8 mouse cellular contexts compared by ENCODE assay signal in the genomic region with DNA sequence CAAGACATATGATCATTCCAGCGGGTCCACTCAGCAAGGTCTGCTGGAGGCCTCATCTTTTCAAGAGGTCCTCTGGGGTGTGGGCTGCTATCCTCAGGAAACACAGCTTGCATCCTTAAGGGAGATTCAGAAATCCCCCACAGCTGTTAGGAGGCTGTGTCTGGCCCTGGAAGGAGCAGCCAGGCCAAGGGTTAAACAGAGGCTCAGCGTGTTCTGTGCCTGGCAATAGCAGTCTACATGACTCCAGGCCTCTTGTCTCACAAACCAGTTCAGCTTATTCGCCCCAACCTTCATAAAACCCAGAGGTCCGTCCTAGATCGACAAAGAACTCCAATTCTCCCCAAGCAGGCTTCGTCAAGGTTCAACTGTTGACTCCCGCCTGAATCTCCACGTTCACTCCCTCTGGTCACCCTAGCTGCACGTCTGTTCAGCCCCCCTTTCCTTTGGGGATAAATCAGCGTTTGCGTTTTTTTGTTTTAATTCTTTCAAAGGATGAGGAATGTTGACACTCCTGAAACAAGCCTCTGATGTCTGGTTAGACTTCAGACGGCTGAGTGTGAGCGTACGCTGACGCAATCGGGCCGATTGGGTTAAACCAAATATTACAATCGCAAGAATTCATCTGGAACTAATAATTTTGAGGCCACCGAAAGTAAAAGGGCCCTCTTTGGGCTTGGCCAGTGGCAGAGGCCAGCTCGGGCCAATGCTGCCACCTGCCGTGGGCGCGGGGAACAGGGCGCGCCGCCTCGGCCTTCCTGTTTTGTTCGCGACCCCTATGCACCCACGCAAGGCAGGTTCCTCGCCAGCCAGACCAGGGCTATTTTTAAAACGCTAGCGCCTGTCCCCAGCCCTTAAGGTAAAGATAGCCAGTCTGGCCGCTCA.
DNase-seq lines count a peak whose midpoint lies in the region; ATAC-seq lines count a peak whose summit lies in the region.

No protein-coding gene starts in this region.

- DNase-seq in ZHBTc4 (ENCODE audit: low read depth, low spot score): peak; percentile 78
- peak; percentile 91 for DNase-seq in embryo, embryonic 10.5 days (ENCODE audit: low spot score)
- DNase-seq in gastrocnemius, postnatal 36 days: peak; percentile 88 to 93
- DNase-seq in intestine, embryonic 14.5 days (ENCODE audit: low spot score): peak; percentile 63
- peak; percentile 85 to 86 for DNase-seq in left cerebral cortex, postnatal 14 days (ENCODE audit: low spot score in 2 of 2)
- DNase-seq in right cerebral cortex, postnatal 10 days (ENCODE audit: low spot score in 2 of 2): peak; percentile 86 to 88
- peak; percentile 61 for DNase-seq in urinary bladder, postnatal 10 days (ENCODE audit: low spot score)

- no peaks in the 10 kb centered on the region for H3K36me3 ChIP-seq in intestine, embryonic 14.5 days (ENCODE audit: control insufficient read depth, insufficient read depth, low read length)

- peak; percentile 87 for ATAC-seq in intestine, embryonic 14.5 days (replicated peaks; ENCODE audit: low FRiP score, low TSS enrichment, low read depth)
- peak; percentile 85 for ATAC-seq in megakaryocyte progenitor cell, adult 5-6 weeks (replicated peaks; ENCODE audit: poor library complexity)

- peaks cover 28% of the 10 kb centered on the region for H3K4me1 ChIP-seq in intestine, embryonic 14.5 days (replicated peaks; ENCODE audit: control insufficient read depth, insufficient read depth, low read length)

- WGBS in intestine, embryonic 14.5 days: 5% methylated on average over 34 of the region's 34 CpGs

- peak overlapping the region; percentile 81 for H3K4me2 ChIP-seq in intestine, embryonic 14.5 days (ENCODE audit: low read length)

- intact Hi-C loops in gastrocnemius, postnatal 36 days (cut with DNase I): loop anchor here (2.0 to 10.0 kb wide), 3 partner anchors 368 to 576 kb away; no protein-coding TSS in a partner anchor
- intact Hi-C loops in left cerebral cortex, postnatal 14 days (cut with DNase I): loop anchor here (2.0 to 5.0 kb wide), 4 partner anchors 213 to 573 kb away; no protein-coding TSS in a partner anchor

- no peaks in the 10 kb centered on the region for H3K9me3 ChIP-seq in intestine, embryonic 14.5 days (ENCODE audit: control insufficient read depth, low read length)

- no peaks in the 10 kb centered on the region for H3K27me3 ChIP-seq in intestine, embryonic 14.5 days (replicated peaks; ENCODE audit: control insufficient read depth, insufficient read depth, low read length)

- H3K4me3 ChIP-seq in intestine, embryonic 14.5 days (ENCODE audit: low read depth, low read length): peak overlapping the region; percentile 38

- H3K9ac ChIP-seq in intestine, embryonic 14.5 days (ENCODE audit: low read length): peak overlapping the region; percentile 78

- peak overlapping the region; percentile 97 for H3K27ac ChIP-seq in intestine, embryonic 14.5 days (ENCODE audit: low read depth)

Comparison
In these comparisons a context has a peak if more than half of its experiments do, and no peak if none do; other contexts are left out.
1. Peak in every context shown above with its lines: DNase-seq, ATAC-seq, H3K4me3 ChIP-seq and H3K27ac ChIP-seq.